Mouse (Mus musculus): ENCODE measurements around the gene Sec14l1. TPM values are rescaled to one million over a fixed set of nuclear protein-coding genes. Genes with fewer than 3 reads are reported as not detected.

The Sec14l1 gene
- polyA plus RNA-seq, 1 experiment from 2014 or later: 50.6 TPM

DNA sequence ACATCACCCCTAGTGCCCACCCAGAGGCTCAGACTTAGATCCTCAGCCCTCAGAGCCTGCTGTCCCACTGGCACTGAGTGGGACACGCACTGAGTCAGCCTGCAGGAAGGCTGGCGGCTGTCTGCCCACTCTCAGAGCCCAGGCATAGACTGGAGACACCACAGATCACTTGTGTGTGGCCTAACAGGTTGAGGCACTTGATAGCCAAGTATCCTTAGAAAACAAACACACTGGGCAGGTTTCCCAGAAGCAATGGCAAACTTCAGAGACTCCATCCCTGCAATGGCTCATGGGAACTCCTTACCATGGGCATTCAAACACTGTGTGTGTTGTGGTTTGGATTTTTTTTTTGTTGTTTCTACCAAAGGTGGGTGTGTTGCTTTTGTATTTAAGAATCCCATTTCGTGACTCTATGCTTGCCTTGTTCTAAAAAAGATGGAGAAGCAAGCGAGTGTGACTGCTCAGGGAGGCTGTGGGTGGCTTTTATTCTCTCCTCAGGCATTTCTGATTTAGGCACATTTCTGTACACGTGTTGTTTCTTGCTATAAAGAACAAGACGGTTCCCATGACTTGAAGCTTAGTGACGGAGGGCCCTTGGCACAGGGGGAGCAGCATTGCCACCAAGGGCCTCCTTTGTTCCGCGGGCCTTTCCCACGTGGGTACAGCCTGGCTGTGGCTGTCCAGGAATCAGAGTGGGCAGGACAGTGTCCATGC is 10.8 kb upstream of the Sec14l1 start:
- WGBS: 87% methylated on average over 10 of the region's 10 CpGs
- H3K4me1 ChIP-seq: peaks cover 58% of the 10 kb centered on the region
- peak overlapping the region; percentile 41; the same call in 1 of the 2 replicates for H3K27ac ChIP-seq (replicated peaks)

DNA sequence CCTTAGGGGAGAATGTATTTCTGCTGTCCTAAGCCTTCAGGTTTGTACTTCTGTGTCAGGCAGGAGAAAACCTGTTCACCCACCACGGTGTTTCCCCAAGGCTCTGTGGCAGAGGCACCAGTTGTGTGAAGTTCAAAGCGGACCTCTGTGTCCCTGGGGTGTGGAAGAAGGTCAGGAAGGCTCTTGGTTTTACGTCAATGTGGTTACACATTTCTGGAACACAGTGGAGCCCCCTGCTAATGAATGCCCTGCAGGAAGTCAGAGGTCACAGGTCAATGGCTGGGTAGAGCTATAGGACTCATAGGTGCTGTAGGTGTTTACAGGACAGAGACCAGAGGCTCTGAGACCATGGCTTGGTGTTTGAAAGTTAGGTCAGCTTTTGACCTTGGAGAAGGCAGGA is 9.7 kb upstream of the Sec14l1 start:
- H3K9me3 ChIP-seq: no peaks in the 10 kb centered on the region
- 48% methylated on average over 3 of the region's 3 CpGs for WGBS
- DNase-seq (ENCODE audit: low spot score): no peak
- H3K27me3 ChIP-seq (replicated peaks; ENCODE audit: low read depth, poor library complexity, severe bottlenecking): no peaks in the 10 kb centered on the region
- H3K4me3 ChIP-seq: no peak overlapping the region
- H3K4me1 ChIP-seq: peaks cover 50% of the 10 kb centered on the region
- H3K36me3 ChIP-seq (replicated peaks): no peaks in the 10 kb centered on the region
- no peak overlapping the region for H3K27ac ChIP-seq (replicated peaks)

More for the DNA sequence above, 10.8 kb upstream of the Sec14l1 start:
- no peaks in the 10 kb centered on the region for H3K9me3 ChIP-seq
- H3K27me3 ChIP-seq (replicated peaks; ENCODE audit: low read depth, poor library complexity, severe bottlenecking): no peaks in the 10 kb centered on the region
- no peaks in the 10 kb centered on the region for H3K36me3 ChIP-seq (replicated peaks)
- no peak overlapping the region for H3K4me3 ChIP-seq
- DNase-seq (ENCODE audit: low spot score): no peak

DNA sequence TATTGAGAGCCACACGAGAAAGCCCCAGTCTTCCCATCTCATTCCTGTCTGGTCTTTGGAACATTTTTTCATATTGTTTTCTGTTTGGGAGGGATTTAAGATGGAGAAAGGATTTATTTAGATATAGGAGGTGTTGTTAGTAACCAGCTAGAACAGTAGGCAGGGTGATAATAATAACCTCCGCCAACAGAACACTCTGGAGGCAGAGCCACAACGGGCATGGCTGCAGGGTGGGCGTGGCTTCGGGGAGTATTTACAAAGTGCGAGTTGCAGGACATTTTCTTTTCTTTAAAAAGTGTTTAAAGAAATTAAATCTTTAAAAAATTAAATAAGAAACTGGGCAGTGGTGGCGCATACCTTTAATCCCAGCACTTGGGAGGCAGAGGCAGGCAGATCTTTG is 9.1 kb upstream of the Sec14l1 start:
- DNase-seq (ENCODE audit: low spot score): no peak
- no peak overlapping the region for H3K27ac ChIP-seq (replicated peaks)

DNA sequence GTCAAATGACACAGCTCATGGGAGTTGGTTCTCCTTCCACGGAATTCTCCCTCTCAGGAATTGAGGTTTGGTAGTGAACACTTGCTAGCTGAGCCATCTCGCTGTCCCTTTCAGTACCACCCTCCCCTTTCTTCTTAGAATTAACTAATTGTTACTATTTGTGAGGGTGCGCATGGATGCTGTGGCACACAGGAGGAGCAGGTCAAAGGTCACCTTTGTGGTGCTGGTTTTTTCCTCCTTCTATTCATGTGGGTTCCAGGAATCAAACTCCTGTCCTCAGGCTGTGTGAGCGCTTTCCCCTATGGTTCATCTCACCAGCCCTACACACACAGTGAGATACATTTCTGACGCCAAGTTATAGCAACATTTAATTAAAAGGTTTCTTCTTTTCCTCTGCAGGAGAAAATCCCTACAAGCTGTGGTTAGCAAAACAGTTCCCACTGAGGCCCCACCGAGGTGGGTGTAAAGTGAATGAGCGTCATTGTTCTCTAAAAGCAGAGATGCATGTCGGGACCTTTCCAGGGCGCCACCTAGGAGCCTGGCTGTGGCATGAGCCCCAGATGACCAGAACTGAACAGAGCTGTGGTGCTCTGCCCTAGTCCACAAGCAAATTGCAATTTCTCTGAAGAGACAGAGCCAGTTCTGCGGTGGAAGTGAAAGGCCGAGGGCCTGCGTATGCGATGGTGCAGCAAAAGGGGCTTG is 8.2 kb upstream of the Sec14l1 start:
- Histone ChIP-seq H3K27ac (replicated peaks) (peak overlapping the region; percentile 74), H3K36me3 (replicated peaks) (no peaks in the 10 kb centered on the region), H3K27me3 (replicated peaks; ENCODE audit: low read depth, poor library complexity, severe bottlenecking) (no peaks in the 10 kb centered on the region), H3K4me1 (peaks cover 43% of the 10 kb centered on the region), H3K9me3 (no peaks in the 10 kb centered on the region), H3K4me3 (no peak overlapping the region)
- peak; percentile 62 for DNase-seq (ENCODE audit: low spot score)
- 18% methylated on average over 13 of the region's 13 CpGs for WGBS

More for the DNA sequence above, 9.1 kb upstream of the Sec14l1 start:
- WGBS: 86% methylated on average over 7 of the region's 7 CpGs
- Histone ChIP-seq H3K4me3 (no peak overlapping the region), H3K4me1 (peaks cover 50% of the 10 kb centered on the region), H3K27me3 (replicated peaks; ENCODE audit: low read depth, poor library complexity, severe bottlenecking) (no peaks in the 10 kb centered on the region), H3K36me3 (replicated peaks) (no peaks in the 10 kb centered on the region), H3K9me3 (no peaks in the 10 kb centered on the region)

DNA sequence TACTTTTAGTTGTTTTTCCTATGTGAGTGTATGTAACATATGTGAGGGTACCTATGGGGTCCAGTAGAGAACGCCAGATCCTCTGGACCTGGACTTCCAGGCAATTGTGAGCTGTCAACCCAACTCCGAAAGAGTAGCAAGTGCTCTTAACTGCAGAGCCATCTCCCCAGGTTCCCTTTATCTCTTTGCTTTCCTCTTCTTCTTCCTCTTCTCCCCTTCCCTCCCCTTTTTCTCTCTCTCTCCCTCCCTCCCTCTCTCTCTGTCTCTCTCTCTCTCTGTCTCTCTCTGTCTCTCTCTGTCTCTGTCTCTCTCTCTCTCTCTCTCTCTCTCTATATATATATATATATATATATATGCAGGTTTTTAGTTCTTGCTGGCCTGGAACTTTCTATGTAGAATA is 7.1 kb upstream of the Sec14l1 start:
- H3K27me3 ChIP-seq (replicated peaks; ENCODE audit: low read depth, poor library complexity, severe bottlenecking): no peaks in the 10 kb centered on the region
- 94% methylated on average over 2 of the region's 2 CpGs for WGBS
- H3K4me3 ChIP-seq: no peak overlapping the region
- H3K36me3 ChIP-seq (replicated peaks): no peaks in the 10 kb centered on the region
- DNase-seq (ENCODE audit: low spot score): no peak
- no peak overlapping the region for H3K27ac ChIP-seq (replicated peaks)
- H3K9me3 ChIP-seq: no peaks in the 10 kb centered on the region
- peaks cover 37% of the 10 kb centered on the region for H3K4me1 ChIP-seq

DNA sequence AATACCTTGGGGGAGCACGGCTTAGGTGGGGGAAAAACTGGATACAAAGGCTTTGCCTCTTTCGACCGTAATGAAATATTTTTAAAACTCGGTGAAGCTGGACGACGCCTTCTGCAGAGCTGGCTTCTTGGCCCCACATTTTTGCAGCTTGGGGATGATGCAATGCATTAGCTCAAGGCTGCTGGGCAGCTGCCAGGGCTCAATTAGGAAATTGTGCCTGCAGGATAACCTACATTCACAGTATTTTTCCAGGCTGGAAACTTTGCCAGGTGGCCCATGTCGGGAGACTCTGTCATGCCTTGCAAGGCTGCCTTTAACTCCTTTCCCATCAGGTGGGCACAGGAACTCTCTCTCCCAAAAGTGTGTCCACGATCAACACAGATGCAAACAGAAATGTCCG is 6.4 kb upstream of the Sec14l1 start:
- H3K4me3 ChIP-seq: no peak overlapping the region
- H3K27ac ChIP-seq (replicated peaks): no peak overlapping the region
- H3K36me3 ChIP-seq (replicated peaks): no peaks in the 10 kb centered on the region
- WGBS: 79% methylated on average over 9 of the region's 9 CpGs
- DNase-seq (ENCODE audit: low spot score): no peak
- H3K9me3 ChIP-seq: no peaks in the 10 kb centered on the region
- H3K4me1 ChIP-seq: peaks cover 39% of the 10 kb centered on the region
- no peaks in the 10 kb centered on the region for H3K27me3 ChIP-seq (replicated peaks; ENCODE audit: low read depth, poor library complexity, severe bottlenecking)

DNA sequence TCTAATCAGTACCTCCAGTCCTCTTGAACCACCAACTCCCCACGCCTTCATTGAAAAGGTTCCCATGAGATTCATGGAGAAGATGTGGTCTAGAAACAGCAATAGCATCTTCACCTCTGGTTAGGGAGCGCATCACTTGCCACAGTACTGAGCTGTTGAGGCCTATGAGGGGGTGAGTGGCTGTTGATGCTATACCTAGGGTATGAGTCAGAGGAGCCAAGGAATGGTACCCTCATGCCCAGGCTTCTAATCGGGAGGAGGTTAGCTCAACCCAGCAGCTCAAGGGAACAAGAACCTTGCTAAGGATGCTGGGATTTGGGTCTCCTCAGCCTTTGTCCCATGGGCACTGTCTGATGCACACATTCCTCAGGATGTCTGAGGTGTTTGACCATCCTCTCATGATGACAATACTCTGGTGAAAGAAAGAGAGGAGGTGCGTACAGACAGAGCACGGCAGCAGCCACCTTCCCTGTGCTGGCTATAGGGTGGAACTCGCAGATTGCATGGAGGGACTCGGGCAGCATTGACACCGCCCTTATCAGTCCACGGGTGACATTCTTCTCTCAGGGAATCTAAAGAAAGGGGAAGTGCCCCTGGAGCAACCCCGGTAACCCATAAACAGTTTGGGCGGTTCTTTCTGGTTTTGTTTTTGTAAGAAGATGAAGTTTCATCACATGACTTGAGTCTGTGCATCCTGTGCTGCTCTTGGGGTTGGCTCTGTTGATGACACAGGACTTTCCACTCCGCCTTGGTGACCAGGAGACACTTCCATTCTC is 5.6 kb upstream of the Sec14l1 start:
- 91% methylated on average over 12 of the region's 12 CpGs for WGBS
- Histone ChIP-seq H3K27ac (replicated peaks) (0 out of 2 replicates have a peak overlapping the region, but pooled peaks have one; percentile 3), H3K4me1 (peaks cover 45% of the 10 kb centered on the region), H3K9me3 (no peaks in the 10 kb centered on the region), H3K4me3 (no peak overlapping the region), H3K36me3 (replicated peaks) (no peaks in the 10 kb centered on the region), H3K27me3 (replicated peaks; ENCODE audit: low read depth, poor library complexity, severe bottlenecking) (no peaks in the 10 kb centered on the region)
- DNase-seq (ENCODE audit: low spot score): no peak

DNA sequence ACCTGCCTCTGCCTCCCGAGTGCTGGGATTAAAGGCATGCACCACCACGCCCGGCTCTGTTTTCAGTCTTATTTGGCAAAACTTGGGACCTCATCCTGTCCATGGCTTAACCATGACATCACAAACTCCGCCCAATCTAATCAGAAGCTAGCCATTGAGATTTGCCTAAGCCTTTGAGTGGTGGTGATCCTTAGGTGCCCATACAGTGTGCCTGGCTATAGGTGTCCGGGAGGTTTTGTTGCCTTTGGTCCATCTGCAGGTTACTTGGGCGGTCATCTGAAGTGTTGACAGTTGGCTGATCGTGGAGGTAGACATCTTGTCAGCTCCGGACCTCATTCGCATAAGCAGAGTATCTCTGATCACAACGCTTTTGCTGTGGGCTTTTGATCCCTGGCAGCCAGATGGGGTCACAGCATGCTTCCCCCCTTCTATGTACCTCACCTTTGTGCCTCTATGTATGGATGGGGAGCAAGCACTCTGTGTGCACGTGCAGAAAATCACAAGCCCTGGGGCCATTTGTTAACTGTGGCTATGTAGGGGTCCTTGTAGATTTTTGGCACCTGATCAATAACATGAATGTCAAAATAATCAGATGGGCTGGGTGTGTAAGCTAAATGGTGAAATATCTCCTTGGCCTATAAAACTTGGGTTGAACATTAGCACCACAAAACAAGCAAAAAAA is 2.9 kb upstream of the Sec14l1 start:
- H3K9me3 ChIP-seq: no peaks in the 10 kb centered on the region
- no peak overlapping the region for H3K27ac ChIP-seq (replicated peaks)
- 87% methylated on average over 11 of the region's 11 CpGs for WGBS
- H3K27me3 ChIP-seq (replicated peaks; ENCODE audit: low read depth, poor library complexity, severe bottlenecking): no peaks in the 10 kb centered on the region
- H3K4me1 ChIP-seq: peaks cover 47% of the 10 kb centered on the region
- DNase-seq (ENCODE audit: low spot score): no peak
- peaks cover under 1% of the 10 kb centered on the region for H3K36me3 ChIP-seq (replicated peaks)
- no peak overlapping the region for H3K4me3 ChIP-seq

DNA sequence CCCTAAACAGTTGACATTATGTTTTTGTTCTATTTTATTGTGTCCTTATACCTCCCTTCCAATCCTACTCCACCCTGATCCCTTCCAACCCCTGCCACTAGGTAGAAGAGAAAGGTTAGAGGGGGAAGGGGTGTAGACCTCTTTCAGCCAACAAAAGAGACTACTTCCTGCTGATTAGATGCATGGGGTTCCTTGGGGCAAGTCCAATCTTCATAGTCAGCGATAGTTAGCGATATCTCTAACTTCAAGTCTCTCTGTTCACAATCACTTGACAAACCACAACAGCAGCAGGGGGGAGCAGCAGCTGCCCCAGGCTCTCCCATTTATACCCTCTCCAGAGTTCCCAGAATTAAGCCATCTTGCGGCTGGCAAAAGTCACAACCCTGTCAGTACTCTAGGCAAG is 2.3 kb upstream of the Sec14l1 start:
- 67% methylated on average over 3 of the region's 3 CpGs for WGBS
- H3K4me1 ChIP-seq: peaks cover 51% of the 10 kb centered on the region
- H3K36me3 ChIP-seq (replicated peaks): peaks cover 6% of the 10 kb centered on the region
- H3K27me3 ChIP-seq (replicated peaks; ENCODE audit: low read depth, poor library complexity, severe bottlenecking): no peaks in the 10 kb centered on the region
- no peak for DNase-seq (ENCODE audit: low spot score)
- H3K27ac ChIP-seq (replicated peaks): no peak overlapping the region
- H3K9me3 ChIP-seq: no peaks in the 10 kb centered on the region
- no peak overlapping the region for H3K4me3 ChIP-seq

DNA sequence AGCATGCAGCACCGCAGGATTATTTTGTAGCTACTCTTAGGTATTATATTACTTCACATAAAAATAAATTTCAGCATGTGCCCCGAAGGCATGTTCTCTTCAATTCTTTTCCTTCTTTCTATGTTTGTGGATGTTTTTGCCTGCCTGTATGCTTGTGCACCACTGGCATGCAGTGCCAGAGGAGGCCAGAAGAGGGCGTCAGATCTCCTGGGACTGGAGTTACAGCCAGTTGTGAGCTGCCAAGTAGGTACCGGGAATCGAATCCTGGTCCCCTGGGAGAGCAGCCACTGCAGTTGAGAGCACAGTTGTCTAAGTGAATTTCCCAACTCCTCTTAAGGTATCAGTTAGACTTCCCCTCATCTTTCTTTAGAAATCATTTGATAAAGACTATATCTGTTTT is 1.6 kb upstream of the Sec14l1 start:
- Histone ChIP-seq H3K36me3 (replicated peaks) (peaks cover 13% of the 10 kb centered on the region), H3K27me3 (replicated peaks; ENCODE audit: low read depth, poor library complexity, severe bottlenecking) (no peaks in the 10 kb centered on the region), H3K9me3 (no peaks in the 10 kb centered on the region), H3K4me3 (no peak overlapping the region; the same call in 1 of the 2 replicates), H3K4me1 (peaks cover 57% of the 10 kb centered on the region), H3K27ac (replicated peaks) (no peak overlapping the region)
- no peak for DNase-seq (ENCODE audit: low spot score)
- 92% methylated on average over 5 of the region's 5 CpGs for WGBS

DNA sequence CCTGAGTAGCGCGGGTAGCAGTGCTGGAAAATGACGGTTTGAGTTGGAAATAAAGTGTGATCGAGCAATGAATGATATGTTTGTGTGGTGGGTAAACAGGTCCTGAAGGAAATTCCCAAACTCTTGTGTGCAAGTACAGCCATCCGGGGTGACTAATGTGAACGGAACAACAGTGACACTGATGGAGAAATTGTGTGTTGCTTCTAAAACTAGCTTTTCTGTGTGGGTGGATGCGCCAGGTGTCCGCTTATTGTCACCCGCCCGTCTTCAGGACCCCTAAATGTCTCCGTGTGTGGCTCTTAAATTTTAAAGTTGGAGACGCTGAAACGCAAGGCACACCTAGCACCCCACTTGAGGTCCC is 757 bp upstream of the Sec14l1 start:
- 54% methylated on average over 13 of the region's 13 CpGs for WGBS
- Histone ChIP-seq H3K27ac (replicated peaks) (peak overlapping the region; percentile 96), H3K9me3 (no peaks in the 10 kb centered on the region), H3K36me3 (replicated peaks) (peaks cover 13% of the 10 kb centered on the region), H3K27me3 (replicated peaks; ENCODE audit: low read depth, poor library complexity, severe bottlenecking) (no peaks in the 10 kb centered on the region), H3K4me1 (peaks cover 60% of the 10 kb centered on the region), H3K4me3 (peak overlapping the region; percentile 90)
- DNase-seq (ENCODE audit: low spot score): no peak

Data from embryonic facial prominence, embryonic 10.5 days (tissue).